Mouse (Mus musculus) spleen, postnatal 10 days (tissue): ENCODE results near the gene Cd274.
A peak's percentile ranks its signal among the peaks of the same experiment; 100 is the strongest.

Experiments used
- DNase-seq, 2 experiments: peaks; one replicate each; pipeline ENCODE4 v3.0.0; 2021 to 2022; ENCODE audit warnings: low spot score in 2 of 2

Gene Cd274

DNA sequence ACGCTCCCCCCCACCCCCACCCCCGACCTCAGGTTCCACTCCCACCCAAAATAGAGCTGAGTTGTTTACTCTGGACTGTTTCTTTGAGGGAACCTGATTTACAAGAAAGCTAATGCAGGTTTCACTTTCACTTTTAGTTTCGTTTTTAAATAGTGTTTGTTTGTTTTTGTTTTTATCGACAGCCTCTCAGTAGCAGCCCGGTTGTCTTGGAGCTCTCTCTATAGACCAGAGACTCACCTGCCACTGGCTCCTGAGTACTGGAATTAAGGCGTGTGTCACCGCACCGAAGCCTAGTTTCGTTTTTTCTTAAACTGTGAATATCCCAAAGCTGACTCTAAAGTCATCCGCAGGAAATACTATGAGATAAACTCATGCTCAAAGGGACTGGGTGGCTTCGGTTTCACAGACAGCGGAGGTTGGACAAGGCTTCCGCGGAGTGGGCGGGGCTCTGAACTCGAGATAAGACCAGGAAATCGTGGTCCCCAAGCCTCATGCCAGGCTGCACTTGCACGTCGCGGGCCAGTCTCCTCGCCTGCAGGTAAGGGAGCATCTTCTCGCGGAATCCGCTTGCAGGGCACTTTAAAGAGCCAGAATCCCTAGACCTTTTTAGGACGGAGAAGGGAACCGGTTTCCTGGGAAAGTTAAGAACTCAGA is at the start of gene Cd274, which contains the start of gene Plgrkt:
TSS of gene Cd274 (plus strand) at position 487 of the 654 bp plus-strand sequence.
TSS of gene Plgrkt (minus strand) at position 422 of the 654 bp plus-strand sequence.
- DNase-seq, result peak; percentile 75 to 92

DNA sequence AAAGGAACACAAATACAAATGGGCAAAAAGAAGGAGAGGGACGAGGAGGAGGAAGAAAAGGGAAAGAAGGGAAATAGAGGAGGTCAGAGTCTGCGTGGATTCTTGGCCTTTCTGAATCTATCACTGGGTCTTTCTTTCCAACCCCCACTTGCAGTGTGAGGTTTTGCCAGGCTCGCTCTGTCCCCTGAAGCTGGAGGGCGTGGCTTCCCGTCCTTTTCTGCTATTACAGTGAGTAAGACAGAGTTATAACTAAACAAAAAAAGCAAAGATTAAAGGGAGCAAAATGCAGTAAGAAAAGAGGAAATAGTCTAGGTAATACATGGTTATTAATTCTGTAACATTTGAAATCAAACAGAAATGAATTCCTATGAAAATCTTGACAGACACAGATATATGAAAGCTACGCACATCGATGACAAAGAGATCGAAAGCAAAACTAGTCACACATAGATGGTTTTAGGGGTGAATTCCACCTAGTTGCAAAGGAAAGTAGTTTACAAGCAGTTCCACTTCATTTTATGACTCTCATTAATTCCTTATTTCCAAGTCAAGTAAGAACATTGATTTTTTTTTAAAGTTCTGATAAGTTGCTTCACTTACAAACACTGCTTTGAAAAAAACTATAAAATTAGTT is 43.7 kb upstream of the Cd274 start:
- no peak for DNase-seq

DNA sequence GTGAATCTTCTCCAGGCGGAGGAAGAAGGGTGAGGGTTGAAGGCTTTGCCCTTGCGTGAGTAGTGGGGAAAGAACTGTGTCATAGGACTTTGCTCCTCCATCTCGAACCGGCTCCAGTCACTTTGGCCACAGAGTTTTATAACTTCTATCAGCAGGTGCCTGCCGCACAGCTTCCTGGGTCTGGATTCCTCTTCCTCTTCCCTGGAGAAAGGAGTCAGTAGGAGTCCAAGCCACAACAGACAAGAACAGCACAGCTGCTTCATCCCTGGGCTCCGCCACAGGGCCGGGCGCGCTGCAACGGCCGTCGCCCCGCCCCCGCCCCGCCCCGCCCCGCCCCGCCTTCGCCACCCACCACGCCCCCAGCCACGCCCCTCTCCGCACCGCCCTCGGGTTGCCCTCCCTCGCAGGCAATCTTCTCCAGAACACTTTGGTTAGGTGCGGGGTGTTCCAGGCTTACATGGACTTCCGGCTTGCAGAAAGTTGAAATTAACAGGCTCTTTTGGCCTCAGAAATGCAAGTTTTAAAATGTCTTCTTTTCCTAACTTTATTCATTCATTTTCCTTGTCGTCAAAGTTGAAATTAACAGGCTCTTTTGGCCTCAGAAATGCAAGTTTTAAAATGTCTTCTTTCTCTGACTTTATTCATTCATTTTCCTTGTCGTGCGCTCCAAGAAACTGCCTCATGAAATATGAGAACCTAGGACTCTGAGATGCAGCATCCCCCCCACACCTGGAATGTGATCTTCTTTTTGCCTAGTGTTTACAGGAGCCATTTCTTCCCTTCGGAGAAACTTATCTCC is 42.0 kb upstream of the Cd274 start, which contains the start of gene Insl6:
TSS of gene Insl6 (minus strand) at position 304 of the 799 bp plus-strand sequence.
- peak; percentile 66 to 92 for DNase-seq

DNA sequence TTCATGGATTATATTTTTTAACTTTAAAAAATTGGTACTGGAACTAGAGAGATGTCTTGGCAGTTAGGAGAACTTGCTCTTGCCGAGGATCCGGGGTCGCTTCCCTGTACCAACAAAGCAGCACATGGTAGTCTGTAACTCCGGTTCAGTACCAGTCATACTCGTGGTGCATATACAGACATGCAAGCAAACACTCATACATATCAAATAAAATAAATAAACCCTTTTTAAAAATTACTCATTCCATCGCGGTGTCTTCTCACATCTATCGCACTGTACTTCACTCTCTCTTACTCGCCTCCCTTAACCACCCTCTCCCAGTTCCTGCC is 41.4 kb upstream of the Cd274 start:
- no peak for DNase-seq

DNA sequence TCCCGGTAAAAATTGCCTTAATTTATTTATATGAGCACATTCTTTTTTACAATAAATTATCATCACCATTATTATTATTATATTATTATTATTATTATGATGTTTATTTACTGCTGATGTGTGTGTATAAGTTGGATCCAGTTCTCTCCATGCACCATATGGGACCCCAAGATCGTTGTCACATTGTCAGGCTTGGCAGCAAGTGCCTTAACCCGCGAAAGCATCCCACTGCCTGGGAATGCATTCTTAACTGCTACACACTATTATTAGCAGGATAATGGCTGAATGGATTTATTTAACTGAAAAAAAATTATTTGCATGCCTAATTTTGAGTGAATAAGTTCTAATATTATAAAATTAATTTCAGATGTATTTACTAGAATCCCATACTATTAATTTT is 40.9 kb upstream of the Cd274 start:
- DNase-seq, result no peak

DNA sequence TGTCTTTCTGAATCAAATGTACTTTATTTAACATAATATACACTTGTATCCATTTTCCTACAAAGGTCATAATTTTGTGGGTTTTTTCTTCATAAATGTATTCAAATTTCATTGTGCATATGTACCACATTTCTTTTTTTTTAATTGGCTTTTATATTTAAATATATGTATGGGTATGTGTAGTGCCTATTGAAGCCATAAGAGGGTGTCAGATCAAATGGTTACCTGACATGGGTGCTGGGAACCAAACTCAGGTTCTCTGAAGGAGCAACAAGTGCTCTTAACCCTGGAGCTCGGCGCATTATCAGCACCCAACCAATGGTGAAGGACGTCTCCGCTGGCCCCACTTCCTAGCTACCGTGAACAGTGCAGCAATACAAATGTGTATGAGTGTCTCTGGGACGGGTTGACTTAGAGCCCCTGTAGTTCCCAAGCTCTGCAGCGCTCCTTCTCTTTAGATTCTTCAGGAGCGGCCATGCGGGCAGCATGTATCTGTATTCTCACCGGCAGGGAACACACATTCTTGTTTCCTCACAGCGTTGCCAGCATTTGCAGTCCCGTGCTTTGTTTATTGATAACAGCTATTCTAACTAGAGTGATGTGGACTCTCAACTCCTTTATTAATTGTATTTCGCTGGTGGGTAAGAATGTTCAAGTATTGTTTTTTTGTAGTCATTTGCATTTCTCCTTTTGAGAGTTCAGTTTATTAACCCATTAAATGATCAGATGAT is 40.3 kb upstream of the Cd274 start:
- DNase-seq, result no peak

DNA sequence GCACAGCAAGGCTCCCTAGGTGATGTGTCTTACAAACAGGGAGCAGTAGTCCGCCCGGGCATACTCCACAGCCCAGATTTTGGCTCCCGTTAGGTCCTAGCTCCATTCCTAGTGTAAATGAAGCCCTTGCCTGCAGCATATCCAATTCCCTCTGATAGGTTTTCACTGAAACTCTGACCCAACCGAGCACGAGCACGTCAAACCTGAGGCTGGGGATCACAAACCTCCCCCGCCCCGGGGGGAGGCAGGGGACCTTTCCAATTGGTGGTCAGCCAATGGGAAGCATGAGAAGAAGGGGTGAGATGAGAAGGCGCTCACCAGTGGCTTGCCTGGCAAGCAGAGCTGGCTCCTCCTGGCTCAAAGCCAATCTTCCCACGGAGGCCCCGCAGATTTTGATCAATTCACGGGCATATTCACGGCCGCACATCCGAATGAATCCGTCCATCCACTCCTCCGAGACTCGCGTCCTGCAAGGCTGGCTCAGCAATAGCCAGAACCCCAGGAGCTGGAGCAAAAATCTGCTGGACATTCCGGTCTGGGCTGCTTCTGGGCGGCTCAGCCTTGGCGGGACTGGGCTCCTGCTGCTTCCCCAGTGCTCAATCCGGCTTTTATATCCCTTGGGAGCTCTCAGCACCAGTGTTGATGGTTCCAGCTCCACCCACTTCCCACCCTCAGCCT is 33.0 kb upstream of the Cd274 start, which contains the start of gene Rln1:
TSS of gene Rln1 (minus strand) at position 603 of the 678 bp plus-strand sequence.
- DNase-seq, result no peak

DNA sequence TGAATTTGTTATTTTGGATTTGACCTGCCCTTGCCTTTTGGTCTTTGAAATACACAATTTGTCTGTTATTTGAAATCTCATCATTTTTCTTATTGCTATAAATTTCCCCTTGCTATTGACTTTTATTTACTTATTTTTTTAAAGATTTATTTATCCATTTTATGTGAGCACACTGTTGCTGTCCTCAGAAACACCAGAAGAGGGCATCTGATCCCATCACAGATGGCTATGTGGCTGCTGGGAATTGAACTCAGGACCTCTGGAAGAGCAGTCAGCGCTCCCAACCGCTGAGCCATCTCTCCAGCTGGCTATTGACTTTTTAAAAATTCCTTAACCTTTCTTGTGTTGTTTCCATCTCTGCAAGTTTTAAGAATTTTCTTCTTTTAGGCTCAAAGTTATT is 30.6 kb upstream of the Cd274 start:
- no peak for DNase-seq

DNA sequence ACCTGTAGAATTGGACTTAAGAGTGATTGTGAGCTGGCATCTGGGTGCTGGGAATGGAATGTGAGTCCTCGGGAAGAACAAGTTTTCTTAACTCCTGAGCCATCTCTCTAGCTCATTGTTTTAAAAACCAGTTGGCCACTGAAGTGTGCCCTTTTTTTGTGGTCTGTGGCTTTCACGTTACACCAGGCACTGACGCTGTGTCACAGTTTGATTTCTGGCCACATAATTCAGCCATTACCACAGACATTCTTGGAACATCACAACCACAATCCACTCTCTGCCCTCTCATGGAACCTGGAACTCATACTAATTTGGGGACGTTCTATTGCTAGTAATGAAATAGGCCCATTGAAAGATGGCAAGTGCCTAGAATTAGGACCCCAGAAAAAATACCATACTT is 26.2 kb upstream of the Cd274 start:
- DNase-seq, result no peak

DNA sequence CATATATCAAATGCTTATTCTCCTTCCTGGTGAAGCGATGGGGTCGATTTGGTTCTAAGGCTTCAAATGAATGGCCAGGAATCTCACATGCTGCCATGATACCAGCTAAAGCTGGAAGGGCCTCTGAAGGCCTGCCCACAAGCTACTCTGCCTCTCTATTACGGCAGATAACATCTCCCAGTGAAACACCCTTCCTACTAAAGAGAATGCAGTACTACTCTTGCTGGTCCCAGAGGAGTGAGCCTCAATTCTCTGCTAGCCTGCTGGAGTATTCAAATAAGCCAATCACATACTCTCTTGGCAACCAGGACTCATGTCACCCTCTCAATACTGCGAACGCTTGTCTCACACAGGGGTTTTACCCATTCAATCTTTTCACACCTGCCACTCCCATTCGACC is 25.0 kb upstream of the Cd274 start:
- no peak for DNase-seq

DNA sequence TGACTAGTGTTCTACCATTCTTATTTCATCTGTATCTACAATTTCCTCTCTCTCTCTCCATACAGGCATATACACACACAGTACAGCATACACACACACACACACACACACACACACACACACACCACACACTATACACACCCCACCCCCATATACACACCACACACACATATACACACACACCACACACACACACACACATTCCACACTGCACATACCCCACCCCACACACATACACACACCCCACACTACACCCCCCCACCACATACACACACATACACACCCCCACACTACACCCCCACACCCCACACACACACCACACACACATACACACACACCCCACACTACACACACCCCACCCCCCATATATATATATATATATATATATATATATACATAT is 22.4 kb upstream of the Cd274 start:
- no peak for DNase-seq

DNA sequence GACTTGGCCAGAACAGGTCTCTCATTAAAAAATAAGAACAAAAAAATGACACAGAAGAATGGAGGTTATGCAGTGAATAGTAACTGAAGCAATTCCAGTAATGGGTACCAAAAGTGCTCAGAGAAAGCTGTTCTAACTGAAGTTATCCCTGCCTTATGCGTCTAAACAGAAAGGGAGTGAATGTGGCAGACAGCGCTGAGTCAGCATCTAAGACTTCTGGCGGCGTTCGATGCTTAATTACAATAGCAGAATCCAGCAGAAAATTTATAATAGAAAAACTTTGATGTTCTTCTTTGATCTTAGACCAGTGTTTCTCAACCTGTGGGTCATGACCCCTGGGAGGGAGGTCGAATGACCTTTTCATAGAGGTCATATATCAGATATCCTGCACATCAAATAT is 21.6 kb upstream of the Cd274 start:
- no peak for DNase-seq

DNA sequence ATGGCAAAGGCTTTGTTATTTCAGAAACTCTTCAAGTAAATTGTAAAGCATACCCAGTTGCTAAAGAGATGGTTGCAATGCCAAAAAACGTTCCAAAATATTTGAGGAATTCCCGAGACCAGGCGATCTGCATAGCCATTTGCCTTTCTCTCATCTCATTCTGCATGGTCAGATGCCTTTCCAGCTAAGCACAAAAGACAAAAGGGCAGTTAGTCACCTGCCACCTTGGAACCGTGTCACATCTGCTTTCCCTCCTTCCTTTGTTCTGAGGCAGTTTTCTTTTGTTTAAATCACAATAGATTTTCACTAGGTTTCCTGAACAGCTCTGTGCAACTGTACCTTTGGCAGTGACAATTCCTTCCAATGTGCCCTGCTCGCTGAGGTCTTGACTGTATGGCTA is 16.3 kb upstream of the Cd274 start:
- no peak for DNase-seq

DNA sequence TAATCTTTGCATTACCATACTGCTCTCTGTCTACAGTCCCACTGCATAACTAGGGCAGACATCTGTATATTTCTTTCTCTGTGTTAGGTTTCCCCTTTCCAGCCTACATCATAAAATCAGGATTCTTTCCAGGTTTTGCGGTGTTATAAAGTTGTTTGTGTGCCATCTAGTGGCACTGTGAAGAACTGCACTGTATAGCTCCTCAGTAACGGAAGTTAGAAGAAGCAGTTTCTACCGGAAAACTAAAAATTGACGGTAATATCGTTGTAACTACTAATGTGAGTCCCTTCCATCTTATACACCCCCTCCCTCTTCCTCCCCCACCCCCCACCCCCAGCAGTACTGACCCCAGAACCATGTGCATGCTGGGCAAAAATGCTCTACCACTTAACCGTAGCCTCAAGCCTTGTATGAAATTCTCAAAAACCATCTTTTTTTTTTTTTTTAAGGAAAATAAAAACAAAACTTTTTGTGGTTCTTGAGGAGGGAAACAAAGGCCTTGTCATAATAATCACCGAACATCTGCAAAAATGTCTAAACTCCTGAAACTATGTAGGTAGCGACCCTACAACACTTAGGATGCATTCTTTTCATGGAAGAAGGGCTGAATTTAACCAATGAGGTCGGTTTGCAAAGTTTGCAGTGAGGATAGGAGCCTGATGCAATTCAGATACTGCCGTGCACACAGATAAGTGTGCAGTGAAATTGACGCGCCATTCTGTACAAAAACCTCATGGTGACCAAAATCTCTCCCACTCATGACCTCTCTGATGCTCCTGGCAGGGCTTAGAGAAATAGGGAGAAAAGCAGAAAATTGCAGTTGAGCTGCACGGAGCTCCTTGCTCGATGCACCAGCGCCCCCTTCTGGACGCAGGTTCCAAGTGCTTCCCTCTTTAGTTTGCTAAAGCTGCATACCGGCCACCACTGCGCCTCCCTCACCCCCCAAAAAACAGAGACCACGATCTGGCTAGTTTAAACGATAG is 12.1 kb upstream of the Cd274 start:
- DNase-seq, result peak; percentile 90 to 97

DNA sequence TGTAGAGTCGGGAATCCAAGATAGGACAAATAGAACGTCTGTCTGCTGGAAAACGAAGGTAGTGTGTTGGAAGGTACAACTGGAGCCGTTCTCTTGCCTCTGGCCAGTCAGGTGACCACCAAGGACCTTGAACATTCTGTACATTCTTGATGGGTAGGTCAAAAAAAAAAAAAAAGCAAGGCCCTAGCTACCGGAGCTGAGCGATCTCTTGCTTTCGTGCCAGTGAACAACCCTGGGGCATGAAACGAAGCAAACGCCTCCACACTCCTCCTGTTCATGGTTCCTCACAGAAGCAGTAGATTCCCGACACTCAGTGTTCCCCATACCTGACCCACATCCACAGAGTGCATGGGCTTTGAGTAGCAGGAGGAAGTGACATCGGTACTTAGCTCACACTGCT is 11.0 kb upstream of the Cd274 start:
- no peak for DNase-seq

DNA sequence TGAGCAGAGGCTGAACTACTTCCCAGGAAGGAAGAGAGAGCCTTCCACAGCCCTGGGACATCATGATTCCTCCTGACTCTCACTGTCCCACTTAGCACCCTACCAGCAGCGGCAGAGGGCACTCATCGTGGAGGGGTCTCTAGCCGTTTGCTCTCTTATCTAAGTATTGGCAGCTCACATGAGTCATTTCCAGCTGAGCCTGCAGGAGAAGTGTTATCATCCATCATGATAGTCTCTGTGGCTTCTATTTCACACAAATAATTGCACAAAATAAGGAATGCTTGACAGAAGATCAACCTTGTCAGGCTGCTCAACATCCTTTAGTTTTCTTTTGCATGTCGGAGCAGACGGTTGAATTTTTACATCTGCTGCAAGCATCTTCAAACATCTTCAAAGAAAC is 7.0 kb upstream of the Cd274 start:
- DNase-seq, result no peak

DNA sequence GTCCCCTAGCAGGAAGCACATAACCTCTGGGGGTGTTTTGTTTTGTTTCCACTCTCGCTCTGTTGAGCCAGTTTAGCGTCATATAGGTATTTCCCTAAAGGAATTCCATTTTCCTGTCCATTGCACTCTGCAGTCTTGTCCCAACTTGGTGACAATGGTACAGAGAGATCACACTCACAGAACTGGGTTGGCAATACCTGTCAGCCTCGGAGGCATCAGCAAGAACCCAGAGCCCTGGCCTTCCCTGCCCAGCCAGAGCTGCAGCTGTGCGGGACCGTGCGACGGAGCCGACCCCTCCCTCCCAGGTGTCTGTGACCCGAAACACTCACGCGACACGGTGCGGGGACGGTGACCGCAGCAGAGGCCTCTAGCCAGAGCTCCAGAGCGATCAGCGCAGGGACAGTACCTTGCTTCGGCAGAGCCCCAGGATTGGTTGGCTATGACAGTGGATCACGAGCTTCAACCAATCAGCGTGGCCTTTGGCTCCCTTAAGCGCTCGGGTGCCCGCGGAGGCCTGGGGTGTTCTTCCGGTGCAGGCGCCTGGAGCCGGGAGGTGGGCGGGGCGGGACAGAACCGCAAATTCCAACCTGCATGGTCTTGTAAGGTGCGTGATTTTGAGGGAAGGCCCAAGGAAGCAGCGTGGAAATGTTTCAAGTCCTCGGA is 5.7 kb upstream of the Cd274 start:
- DNase-seq, result peak; percentile 73 to 90

DNA sequence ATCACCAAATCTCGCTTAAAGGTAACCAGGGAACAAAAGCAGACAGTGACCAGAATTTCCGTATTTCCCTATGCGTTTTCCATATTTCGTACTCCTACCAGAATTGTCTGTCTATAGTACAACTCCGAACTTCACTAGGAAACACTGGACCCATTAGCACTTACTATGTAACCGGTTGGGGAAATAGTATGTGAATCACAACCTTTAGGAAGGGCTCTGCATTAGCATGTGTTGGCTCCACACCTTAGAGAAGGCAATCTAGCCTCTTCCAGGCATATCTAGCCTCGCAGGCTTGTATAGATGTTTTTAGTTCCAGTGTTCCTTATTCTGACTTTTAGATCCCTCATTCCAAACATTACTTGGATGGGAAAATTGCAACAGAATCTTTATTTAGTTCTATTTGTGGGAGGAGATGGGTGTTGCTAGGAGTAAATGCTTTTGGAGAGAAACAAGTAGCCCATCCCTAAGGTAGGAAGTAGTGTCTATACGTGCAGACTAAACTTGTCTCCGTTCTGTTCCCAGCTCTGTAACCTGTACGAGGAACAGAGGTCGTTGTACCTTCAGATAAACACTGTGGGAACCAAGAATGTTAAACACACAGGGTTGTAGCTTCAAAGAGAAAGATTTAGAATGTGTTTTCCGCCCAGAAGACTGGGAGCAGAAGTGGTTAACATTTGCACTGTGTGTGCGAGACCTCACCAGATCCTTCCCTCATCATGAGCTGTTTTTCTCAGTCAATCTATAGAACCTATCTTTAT is 4.9 kb upstream of the Cd274 start:
- no peak for DNase-seq

DNA sequence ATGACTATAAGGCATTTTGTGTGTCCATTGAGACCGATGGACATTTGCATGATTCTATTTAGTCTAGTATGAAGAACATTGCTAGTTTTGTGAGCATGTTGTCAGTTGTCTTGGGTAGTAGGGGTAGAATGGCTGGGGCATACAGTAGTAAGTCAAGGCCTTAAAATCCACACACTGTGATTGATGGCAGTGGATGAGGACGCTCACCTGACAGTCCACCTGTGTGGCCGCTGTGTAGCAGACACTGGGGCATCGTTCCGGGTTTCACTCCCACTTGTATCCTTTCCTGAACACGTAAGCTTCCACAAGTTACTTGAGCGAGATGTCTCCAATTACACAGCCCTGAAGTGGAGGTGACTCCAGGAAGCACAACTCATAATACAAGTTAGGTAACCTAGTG is 3.7 kb upstream of the Cd274 start:
- no peak for DNase-seq
